Mouse (Mus musculus) C2C12 (cell line): ENCODE results near the gene Sec61a2. TPM values are rescaled to one million over a fixed set of nuclear protein-coding genes. Genes with fewer than 3 reads are reported as not detected.

Experiments used
- H3K27me3 ChIP-seq: one replicate; pipeline ENCODE4 v1.6.1; 2011; ENCODE audit not compliant: control insufficient read depth, insufficient read depth, insufficient read length
- H3K36me3 ChIP-seq: one replicate; pipeline ENCODE4 v1.6.1; 2011; ENCODE audit not compliant: control insufficient read depth, insufficient read depth
- H3K4me3 ChIP-seq: one replicate; pipeline ENCODE4 v1.5.1; 2011; ENCODE audit warnings: mild to moderate bottlenecking, control low read depth; ENCODE audit not compliant: poor library complexity, insufficient read depth, severe bottlenecking
- H3K79me2 ChIP-seq: one replicate; pipeline ENCODE4 v1.6.1; 2011; ENCODE audit not compliant: control insufficient read depth, insufficient read depth
- H3K79me3 ChIP-seq: one replicate; pipeline ENCODE4 v1.6.1; 2011; ENCODE audit warnings: low read depth, control low read depth
- H3ac ChIP-seq: one replicate; pipeline ENCODE3; 2011; ENCODE audit warnings: low read depth; ENCODE audit not compliant: control insufficient read depth, insufficient read length
- CEBPB ChIP-seq: IDR thresholded peaks from one replicate; pipeline ENCODE4 v1.6.1; 2011; ENCODE audit warnings: low read depth, mild to moderate bottlenecking, control low read depth, moderate library complexity
- CTCF ChIP-seq: IDR thresholded peaks from one replicate; pipeline ENCODE4 v1.5.1; 2011; ENCODE audit not compliant: control insufficient read depth, insufficient read depth, insufficient read length
- FOSL1 ChIP-seq: IDR thresholded peaks from one replicate; pipeline ENCODE4 v1.8.0; 2011; ENCODE audit warnings: mild to moderate bottlenecking, low read length; ENCODE audit not compliant: poor library complexity, insufficient read depth, severe bottlenecking
- MAX ChIP-seq: IDR thresholded peaks from one replicate; pipeline ENCODE4 v1.6.1; 2011; ENCODE audit warnings: mild to moderate bottlenecking, control low read depth
- MYOD1 ChIP-seq: IDR thresholded peaks from one replicate; pipeline ENCODE4 v1.6.1; 2011; ENCODE audit warnings: low read depth; ENCODE audit not compliant: control insufficient read depth, insufficient read length
- MYOG ChIP-seq: IDR thresholded peaks from one replicate; pipeline ENCODE4 v1.6.1; 2011; ENCODE audit not compliant: control insufficient read depth, insufficient read length; ENCODE audit errors: extremely low read depth
- USF1 ChIP-seq: IDR thresholded peaks from one replicate; pipeline ENCODE4 v1.6.1; 2011; ENCODE audit warnings: low read depth, mild to moderate bottlenecking, control low read depth, moderate library complexity
- long read RNA-seq, 2 experiments: library from polyadenylated mRNA; unstranded; transcript quantifications; one replicate each; pipeline ENCODE4 v2.0.0; 2019 to 2020
- polyA plus RNA-seq: library from polyadenylated mRNA; unstranded; fragments of >200 nt; fragmentation: generic; extraction: Trizol; gene quantifications from one replicate; pipeline ENCODE4 v1.2.1, GENCODE M21; 2012; ENCODE audit warnings: missing spikeins

Gene Sec61a2
- 15.4 TPM for polyA plus RNA-seq
- long read RNA-seq, experiment 1, transcript Sec61a2-202 (12 exons, 2,448 nt) = major isoform, 14 of 20 reads
- long read RNA-seq, experiment 1, partial matches to known transcripts = 3 of 20 reads
- long read RNA-seq, experiment 1, other reads (novel, unspliced or antisense) = 3 of 20 reads
- long read RNA-seq, experiment 2, transcript Sec61a2-202 (12 exons, 2,448 nt) = major isoform, 92 of 122 reads
- long read RNA-seq, experiment 2, partial matches to known transcripts = 2 of 122 reads
- long read RNA-seq, experiment 2, other reads (novel, unspliced or antisense) = 27 of 122 reads

GRCm38 (mm10) chr2:5894843-5895570 is at the start of gene Sec61a2:
TSS of gene Sec61a2 (minus strand) at chr2:5895432.
- Histone ChIP-seq H3K79me2 (peaks cover 50% of the 10 kb centered on the region), H3ac (peak within 1 kb of the TSS; percentile 97), H3K4me3 (peak within 1 kb of the TSS; percentile 88), H3K36me3 (peaks cover 25% of the 10 kb centered on the region), H3K27me3 (no peaks in the 10 kb centered on the region), H3K79me3 (peaks cover 19% of the 10 kb centered on the region)
- TF ChIP-seq USF1 (peak; percentile 77), CTCF (no peak), CEBPB (no peak), MAX (peak; percentile 68), MYOD1 (no peak), MYOG (no peak), FOSL1 (no peak)

DNA sequence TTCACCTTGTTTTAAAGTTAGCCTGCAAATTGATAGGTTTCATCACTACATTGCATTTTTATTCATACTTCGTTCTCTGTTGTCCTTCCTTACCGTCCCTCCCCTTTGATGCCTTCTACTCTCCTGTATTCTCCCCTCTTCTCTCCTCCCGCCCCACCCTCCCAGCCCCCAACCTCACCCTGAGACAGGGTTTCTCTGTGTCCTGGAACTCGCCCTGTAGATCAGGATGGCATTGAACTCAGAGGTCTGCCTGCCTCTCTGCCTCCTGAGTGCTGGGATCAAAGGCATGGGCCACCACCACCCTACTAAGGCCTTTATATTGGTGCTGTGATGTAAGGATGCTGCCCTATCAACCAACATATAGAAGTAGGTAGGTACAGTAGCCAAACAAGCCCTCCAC is 47.8 kb upstream of the Sec61a2 start:
- H3K27me3 ChIP-seq = no peaks in the 10 kb centered on the region
- H3K79me3 ChIP-seq = no peaks in the 10 kb centered on the region
- H3K79me2 ChIP-seq = no peaks in the 10 kb centered on the region
- H3K4me3 ChIP-seq = no peak overlapping the region
- H3ac ChIP-seq = no peak overlapping the region
- H3K36me3 ChIP-seq = no peaks in the 10 kb centered on the region
- TF ChIP-seq CTCF = no peak
- TF ChIP-seq MYOG = no peak
- no peak for TF ChIP-seq MYOD1
- no peak for TF ChIP-seq CEBPB
- TF ChIP-seq FOSL1 = no peak

GRCm38 (mm10) chr2:5942416-5943032 is 47.3 kb upstream of the Sec61a2 start, which contains the start of gene Dhtkd1:
TSS of gene Dhtkd1 (minus strand) at chr2:5942792.
- no peaks in the 10 kb centered on the region for H3K79me2 ChIP-seq
- no peaks in the 10 kb centered on the region for H3K79me3 ChIP-seq
- no peak for TF ChIP-seq MYOD1
- no peak within 1 kb of the TSS for H3ac ChIP-seq
- H3K27me3 ChIP-seq = no peaks in the 10 kb centered on the region
- H3K4me3 ChIP-seq = no peak within 1 kb of the TSS
- no peaks in the 10 kb centered on the region for H3K36me3 ChIP-seq

DNA sequence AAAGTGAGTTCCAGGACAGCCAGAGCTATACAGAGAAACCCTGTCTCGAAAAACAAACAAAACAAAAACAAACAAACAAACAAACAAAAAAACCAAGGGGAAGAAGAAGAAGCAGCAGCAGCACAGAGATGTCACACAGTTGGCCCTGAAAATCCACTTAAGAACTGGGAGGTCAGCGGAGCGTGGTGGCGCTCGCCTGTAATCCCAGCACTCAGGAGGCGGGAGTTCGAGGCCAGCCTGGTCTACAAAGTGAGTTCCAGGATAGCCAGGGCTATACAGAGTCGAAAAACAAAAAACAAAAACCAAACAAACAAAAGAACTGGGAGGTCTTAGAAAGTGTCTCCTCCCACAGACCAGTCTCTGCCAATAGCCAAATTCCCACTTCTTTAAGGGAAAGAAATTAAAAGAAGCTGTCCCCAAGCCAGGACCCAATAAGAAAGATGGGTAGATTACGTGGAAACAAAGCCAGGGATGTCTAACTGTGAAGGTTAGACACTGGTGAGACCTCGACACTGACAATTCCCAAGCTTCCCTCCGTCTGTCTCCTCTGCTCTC is 46.7 kb upstream of the Sec61a2 start:
- H3K79me3 ChIP-seq = no peaks in the 10 kb centered on the region
- no peaks in the 10 kb centered on the region for H3K36me3 ChIP-seq
- no peaks in the 10 kb centered on the region for H3K27me3 ChIP-seq
- no peaks in the 10 kb centered on the region for H3K79me2 ChIP-seq
- H3ac ChIP-seq = no peak overlapping the region
- TF ChIP-seq MAX = no peak
- TF ChIP-seq MYOD1 = no peak
- no peak for TF ChIP-seq FOSL1
- TF ChIP-seq CTCF = no peak
- TF ChIP-seq CEBPB = no peak
- TF ChIP-seq USF1 = no peak
- H3K4me3 ChIP-seq = no peak overlapping the region

DNA sequence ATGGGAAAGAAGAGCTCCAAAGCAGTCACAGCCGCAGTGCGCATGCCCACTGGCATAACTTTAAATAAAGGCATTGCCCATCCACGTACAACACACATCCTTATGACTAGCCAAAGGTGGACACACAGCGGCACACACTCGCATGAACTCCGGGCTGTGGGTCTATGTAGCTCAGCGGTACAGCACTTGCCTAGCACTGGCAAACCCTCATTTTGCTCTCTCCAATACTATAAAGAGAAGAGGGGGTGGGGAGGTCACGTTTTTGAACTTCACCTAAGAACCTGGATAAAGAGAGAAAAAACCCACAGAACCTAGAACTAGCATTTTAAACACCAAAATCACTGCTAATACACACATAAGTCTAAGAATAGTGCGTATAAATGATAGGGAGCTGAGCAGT is 45.7 kb upstream of the Sec61a2 start:
- Histone ChIP-seq H3K79me2 (no peaks in the 10 kb centered on the region), H3K4me3 (no peak overlapping the region)
- TF ChIP-seq CTCF = no peak
- no peak for TF ChIP-seq USF1
- TF ChIP-seq FOSL1 = no peak
- TF ChIP-seq MAX = no peak
- no peak for TF ChIP-seq MYOD1
- TF ChIP-seq CEBPB = no peak
- TF ChIP-seq MYOG = no peak

More for the DNA sequence above, 45.7 kb upstream of the Sec61a2 start:
- no peaks in the 10 kb centered on the region for H3K36me3 ChIP-seq
- no peaks in the 10 kb centered on the region for H3K79me3 ChIP-seq
- H3ac ChIP-seq = no peak overlapping the region
- no peaks in the 10 kb centered on the region for H3K27me3 ChIP-seq
